Mouse (Mus musculus) lung, postnatal 0 days (tissue): ENCODE results near the gene Tcf7.

Source experiments
- CTCF ChIP-seq: IDR thresholded peaks from 2 replicates; pipeline ENCODE4 v1.5.1; 2016; ENCODE audit warnings: antibody characterized with exemption, mild to moderate bottlenecking
- EP300 ChIP-seq: IDR thresholded peaks from 2 replicates; pipeline ENCODE4 v1.6.1; 2016; ENCODE audit warnings: antibody characterized with exemption, mild to moderate bottlenecking, control low read depth

GRCm38 (mm10) chr11:52319664-52320063 is 36.9 kb upstream of the Tcf7 start:
- TF ChIP-seq EP300 = no peak
- TF ChIP-seq CTCF = no peak
